Mouse (Mus musculus) embryo, embryonic 11 days (tissue): ENCODE results near the gene Srpk2.
"Not testable (repeated sequence)": the region's sequence is repeated elsewhere in the genome, so short reads cannot be mapped to it uniquely, and the experiment has no call there.

Source experiments
- DNase-seq: peaks from one replicate; pipeline ENCODE4 v3.0.0-alpha.2; 2015

Gene Srpk2

GRCm38 (mm10) chr5:23561227-23561626 lies 123.2 kb downstream of the Srpk2 start:
- DNase-seq = no peak

- no peak for DNase-seq
Measured at GRCm38 (mm10) chr5:23560171-23560570, 124.2 kb downstream of the Srpk2 start.

GRCm38 (mm10) chr5:23556007-23556770 lies 128.2 kb downstream of the Srpk2 start:
- no peak for DNase-seq

DNA sequence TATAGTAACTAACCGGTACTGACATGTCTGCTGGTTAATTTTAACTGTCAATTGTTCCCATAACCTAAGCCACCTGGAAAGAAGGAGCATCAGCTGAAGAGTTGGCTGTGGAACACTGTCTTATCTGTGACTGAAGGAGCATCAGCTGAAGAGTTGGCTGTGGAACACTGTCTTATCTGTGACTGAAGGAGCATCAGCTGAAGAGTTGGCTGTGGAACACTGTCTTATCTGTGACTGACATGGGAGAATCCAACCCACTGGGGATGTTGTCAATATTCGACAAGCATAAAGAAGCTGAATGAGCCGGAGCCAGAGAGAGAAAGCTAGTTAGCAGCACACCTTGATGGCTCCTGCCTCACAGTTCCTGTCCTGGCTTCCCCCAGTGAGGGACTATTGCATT lies 131.1 kb downstream of the Srpk2 start:
- not testable (repeated sequence) for DNase-seq

DNA sequence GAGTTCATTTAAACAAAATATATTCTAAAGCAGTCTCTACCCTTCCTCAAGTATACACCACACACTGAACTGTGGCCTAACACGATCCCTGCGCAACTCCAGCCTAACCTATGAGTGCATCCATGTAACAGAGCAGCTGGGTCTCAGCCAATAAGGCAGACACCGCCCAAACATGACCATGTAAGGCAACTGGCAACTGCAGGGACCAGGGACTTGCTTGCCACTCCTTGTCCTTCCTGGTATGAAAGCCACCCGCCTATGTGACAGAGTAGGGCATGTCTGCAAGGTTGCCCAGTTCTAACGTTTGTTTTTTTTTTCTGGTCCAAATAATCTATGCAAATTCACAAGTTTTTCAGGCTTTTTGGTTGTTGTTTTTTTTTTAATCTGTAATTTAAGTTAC lies 132.7 kb downstream of the Srpk2 start:
- DNase-seq = no peak

- DNase-seq = no peak
Measured at GRCm38 (mm10) chr5:23535692-23536091, 148.7 kb downstream of the Srpk2 start.

GRCm38 (mm10) chr5:23531541-23532096 lies 152.8 kb downstream of the Srpk2 start:
- no peak for DNase-seq

DNA sequence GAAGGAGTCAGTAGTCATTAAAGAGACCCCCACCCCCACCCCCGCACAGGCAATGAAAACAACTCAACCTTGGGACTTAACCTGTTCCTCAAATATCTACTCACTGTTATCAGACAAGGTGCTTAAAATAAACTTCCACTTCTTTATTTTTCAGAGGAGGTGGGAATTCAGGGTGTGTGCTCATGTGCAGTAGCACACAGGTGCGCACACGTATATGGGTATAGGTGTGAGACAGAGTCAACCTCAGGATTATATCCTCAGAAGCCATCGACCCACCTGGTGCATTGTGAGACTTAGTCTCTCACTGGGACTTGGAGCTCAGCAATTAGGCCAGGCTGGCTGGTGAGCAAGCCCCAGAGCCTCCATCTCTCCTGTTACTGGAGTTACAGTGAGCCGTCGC lies 153.3 kb downstream of the Srpk2 start:
- DNase-seq = no peak

DNA sequence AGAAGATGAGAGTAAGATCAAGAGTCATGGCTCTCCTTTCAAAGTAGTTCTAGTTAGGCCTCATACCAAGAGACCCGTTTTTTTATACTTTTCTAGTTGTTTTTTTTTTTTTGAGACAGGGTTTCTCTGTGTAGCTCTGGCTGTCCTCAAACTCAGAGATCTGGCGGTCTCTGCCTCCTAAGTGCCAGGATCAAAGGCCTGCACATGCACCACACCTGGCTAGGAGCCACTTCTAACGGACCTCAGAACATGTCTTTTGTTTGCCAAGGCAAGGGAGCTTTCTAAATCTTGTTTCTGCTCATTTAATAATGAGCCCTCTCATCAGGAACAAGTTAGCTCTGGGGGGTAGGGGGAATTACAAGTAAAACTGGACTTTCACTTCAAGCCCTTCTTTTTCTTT lies 159.8 kb downstream of the Srpk2 start:
- DNase-seq = no peak

- no peak for DNase-seq
Measured at GRCm38 (mm10) chr5:23523936-23524335, 160.5 kb downstream of the Srpk2 start.

DNA sequence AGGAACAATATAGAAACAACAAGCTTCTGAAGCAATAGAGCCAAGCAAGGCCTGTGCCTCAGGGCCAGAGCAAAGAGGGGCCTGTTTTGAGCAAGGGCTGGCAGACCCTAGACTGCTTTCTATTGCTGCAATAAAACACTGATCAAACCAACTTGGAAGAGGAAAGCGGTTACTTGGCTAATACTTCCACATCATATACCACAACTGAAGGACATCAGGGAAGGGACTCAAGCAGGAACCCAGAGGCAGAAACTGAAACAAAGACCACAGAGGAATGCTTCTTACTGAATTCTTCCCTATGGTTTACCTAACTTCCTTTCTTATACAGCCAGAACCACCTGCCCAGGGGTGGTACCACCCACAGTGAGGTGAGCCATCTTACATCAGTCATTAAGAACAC lies 162.8 kb downstream of the Srpk2 start:
- DNase-seq = no peak

DNA sequence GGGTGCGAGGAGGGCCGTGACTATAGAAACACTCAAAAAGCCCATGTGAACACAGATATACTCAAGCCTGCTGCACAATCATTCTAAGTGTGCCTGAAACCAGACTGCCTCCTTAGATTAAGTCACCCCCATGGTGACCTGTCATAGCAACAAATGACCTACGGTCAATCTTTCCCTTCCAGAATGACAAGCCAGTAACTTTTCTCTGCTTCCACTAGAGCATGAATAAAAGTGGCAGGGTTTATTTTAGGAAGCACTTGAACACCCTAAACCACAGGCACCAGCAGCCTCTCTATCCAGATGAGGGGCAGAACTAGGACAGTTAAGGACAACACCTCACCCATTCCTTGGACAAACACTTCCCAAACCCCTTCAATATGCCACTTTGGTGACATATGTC lies 164.7 kb downstream of the Srpk2 start:
- no peak for DNase-seq

DNA sequence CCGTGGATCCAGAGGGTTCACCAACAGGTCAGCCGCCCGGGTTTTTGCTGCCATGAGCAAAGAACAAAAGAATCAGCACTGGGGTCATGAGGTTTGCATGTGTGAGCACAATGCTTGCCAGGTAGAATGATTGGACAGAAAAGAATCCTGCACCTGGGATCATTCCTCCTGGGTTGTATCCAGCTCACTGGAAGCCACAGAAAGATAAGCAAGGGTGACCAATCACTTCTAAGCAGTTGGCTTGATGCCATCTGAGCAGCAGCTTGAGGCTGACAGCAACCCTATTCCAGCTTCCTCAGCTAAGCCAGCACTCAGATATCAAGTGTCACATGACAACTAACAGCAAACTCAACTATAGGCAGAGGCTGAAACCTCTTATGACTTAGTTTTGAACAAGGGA lies 165.7 kb downstream of the Srpk2 start:
- peak; percentile 27 for DNase-seq

DNA sequence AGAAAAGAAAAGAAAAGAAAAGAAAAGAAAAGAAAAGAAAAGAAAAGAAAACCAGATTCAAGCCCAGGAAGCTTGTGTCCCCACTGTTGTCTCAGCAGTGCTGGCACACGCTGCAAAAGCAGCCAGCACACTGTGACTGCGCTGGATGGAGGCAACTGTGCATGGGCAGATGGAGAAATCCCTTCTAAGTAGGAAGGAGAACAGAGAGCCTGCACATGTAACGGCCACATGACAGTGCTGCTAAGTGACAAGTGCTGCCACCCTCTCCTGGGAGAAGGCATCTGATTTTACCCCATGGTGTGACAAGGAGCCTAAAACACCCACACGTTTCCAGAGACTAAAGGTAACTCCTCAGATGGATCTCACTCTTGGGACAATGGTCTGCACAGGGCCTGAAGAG lies 166.6 kb downstream of the Srpk2 start:
- no peak for DNase-seq

DNA sequence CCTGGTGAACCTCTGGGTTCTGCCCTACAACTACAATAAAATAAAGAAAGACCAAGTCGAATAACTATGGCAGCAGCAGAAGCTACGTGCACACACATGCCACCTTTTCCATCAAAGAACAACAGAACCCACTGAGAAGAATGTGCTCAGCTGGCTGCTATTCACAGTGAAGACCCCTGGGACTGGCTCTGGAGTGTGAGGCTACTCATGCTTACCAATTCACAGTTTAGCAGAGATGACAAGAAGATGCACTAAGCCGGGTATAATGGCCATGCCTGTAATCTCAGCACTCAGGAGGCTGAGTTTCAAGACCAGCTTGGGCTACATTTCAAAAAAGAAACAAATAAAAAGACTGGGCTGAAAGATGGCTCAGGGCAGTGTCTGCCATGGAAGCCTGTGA lies 167.5 kb downstream of the Srpk2 start:
- peak; percentile 34 for DNase-seq

DNA sequence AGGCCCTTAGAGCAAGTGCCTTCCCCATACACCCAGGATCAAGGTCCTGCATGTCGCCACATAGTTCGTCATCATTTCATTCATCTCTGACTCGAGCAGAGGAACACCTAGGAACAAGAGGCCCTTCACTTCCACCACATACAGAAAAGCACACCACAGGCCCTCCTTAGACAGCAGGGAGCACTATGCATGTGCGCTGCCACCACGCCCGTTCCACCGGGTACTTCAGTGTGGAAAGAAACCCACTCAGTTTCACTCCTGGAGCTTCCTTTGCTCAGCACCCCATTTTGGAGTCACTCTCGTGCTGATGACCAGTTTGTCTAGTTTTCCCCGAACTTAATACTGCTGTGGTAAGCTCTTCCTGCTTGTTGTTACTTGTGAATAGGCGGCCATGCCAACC lies 169.4 kb downstream of the Srpk2 start:
- no peak for DNase-seq

- no peak for DNase-seq
Measured at GRCm38 (mm10) chr5:23513468-23513867, 170.9 kb downstream of the Srpk2 start.

GRCm38 (mm10) chr5:23512556-23512955 lies 171.9 kb downstream of the Srpk2 start:
- no peak for DNase-seq

GRCm38 (mm10) chr5:23511456-23511855 lies 173.0 kb downstream of the Srpk2 start:
- no peak for DNase-seq

- DNase-seq = no peak
Measured at GRCm38 (mm10) chr5:23508630-23509029, 175.8 kb downstream of the Srpk2 start.

DNA sequence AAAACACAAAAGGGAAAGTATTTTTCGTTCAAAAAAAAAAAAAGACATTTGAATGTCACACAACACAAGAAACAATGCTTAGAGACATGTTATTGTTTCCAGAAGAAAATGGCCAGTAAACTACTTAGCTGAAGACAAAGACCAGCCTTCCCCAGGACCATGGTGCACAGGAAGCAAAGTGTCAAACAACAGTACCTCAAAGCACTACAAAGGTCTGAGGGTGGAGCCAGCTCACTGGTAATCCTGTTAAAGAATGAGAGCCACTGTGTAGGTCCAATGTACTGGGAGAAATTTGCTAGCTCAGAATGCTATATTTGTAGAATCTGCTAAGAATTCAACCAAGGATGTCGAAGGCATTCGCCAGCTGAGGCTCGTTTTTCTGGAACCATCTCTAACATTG lies 177.2 kb downstream of the Srpk2 start:
- DNase-seq = no peak

DNA sequence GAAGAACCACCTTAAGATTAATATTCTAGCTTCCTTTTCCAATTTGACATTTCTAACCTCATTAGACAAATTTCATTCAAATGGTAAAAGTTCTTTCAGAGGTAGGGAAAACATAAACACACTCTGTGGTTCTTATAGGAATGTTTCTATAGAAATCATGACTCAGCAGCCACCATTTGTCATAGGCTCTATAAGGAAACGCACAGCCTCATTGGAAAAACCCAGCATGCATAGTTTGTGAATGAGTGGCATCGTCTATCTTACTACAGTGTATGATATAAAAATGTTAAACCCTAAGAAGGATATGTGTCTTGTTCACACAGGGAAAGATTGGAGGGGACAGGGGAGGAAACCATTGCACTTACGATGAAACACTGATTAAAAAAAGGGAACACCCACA lies 178.8 kb downstream of the Srpk2 start:
- DNase-seq = no peak

DNA sequence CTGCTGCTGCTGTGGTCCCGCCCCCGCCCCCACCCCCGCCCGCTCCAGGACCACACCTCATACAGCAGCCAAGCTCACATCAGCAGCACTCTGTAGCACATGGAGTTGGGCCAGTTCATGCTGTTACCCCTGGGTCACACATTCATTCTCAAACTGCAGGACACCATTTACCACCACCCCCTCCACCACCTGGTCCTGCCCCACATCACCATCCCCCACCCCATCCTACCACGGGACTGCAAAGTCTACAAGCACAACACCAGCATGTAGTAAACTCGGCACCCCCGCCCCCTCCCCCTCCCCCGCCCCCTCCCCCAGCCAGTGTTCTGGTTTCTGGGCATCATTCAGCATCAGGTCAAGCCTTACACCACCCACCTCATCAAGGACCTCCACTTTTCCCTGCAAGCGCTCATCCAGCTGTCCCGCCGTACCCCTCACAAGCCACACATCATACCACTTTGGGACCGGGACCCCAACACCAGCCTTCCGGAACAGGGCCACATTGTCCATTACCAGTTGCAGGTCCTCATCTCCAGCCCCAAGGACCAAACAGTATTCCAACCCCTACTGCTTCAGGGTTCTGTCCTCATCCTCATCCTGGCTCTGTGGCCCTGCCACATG lies 182.0 kb downstream of the Srpk2 start:
- DNase-seq = no peak

DNA sequence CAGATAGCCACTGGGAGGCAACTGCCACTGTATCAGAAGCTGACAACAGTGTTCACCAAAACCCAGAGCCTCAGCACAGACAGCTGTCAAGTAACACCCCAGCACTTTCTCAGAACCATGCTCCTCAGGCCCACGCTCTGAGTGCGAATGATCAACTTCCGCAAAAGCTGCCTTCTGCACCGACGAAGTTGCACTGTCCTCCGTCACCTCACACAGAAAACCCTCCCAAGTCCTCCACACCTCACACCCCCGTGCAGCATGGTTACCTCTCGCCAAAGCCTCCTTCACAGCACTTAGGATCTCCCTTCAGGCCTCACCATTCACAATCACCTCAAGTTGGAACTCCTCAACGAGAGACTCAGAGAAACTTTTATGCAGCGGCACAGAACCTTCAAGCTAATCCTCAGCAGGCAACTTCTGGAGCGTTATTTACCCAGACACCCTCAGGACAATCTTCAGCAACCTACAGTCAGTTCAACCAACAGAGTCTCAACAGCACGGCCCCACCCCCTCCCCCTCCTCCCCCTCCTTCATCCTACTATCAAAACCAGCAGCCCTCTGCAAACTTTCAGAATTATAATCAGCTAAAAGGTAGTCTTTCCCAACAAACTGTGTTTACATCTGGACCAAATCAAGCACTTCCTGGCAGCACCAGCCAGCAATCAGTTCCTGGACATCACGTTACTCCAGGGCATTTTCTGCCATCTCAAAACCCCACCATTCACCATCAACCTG lies 182.7 kb downstream of the Srpk2 start:
- DNase-seq = peak; percentile 20
